Mouse (Mus musculus) retina, postnatal 1 day (tissue): ENCODE measurements around the gene Ap1ar.

Source experiments
- DNase-seq: peaks from one replicate; pipeline ENCODE4 v3.0.0-alpha.2; 2012

Ap1ar gene

DNA sequence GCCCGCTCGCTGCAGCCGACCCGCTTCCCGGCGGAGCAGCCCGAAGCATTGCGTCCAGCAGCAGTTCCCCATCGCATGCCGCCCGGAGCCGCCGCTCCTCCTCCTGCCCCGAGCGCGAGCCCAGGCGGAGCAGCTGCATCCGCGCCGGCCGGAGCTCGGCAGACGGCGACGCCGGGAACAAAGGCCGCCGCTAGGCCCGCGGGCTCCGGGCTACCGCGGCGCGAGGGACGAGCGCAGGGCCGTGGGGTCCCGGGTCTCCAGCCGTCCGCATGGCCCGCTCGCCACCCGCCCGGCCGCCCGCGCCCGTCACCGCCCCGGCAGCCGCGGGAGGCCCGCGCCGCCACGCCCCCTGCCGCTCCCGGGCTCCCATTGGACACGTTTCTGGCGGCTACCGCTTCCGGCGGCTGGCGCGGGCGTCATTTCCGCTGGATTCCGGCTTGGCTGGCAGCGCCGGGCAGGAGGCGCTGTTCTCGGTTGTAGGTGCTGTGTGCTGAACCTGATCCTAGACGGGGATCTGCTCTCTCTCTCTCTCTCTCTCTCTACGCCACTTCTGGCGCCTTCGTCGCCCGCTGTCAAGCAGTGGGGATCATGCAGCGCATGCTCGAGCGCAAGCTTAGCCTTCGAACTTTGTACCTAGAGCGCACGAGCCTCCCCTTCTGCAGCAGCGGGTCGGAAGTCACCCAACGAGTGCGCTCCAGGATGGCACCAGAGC, at the start of gene Ap1ar:
TSS of gene Ap1ar (minus strand) at position 370 of the 712 bp plus-strand sequence.
- peak; percentile 97 for DNase-seq

DNA sequence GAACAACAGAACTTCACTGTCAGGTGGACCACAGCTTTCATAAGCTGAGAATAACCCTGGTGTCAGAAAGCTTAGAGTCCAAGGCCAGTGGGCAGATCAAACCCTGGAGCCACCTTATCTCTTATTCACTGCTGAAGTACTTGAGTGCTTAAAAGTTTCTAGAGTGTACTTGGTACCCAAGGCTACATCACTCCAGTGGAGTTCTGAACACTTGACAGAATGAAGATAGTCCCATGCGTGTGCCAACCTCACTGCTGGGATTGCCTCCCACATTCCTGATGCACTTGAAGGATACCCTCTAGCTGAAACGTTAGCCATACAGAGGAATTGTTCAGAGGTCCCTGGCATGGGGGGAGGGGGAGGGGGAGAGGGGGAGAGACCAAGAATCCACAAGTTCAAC, 44.4 kb upstream of the Ap1ar start:
- no peak for DNase-seq

DNA sequence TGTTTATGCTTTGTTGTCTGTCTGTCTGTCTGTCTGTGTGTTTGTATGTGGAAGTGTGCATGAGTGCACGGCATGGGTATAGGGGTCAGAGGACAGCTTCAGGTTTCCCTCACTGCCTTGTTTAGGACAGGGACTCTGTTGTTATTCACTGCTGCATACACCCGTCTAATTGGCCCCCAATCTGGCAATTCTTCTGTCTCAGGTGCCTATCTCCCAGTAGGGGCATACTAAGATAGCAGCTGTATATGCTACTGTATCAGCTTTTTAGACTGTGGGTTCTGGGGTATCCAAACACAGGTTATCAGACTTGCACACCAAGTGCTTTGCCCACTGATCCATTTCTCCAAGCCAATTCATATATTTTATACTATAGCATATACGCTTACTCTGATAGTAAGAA, 42.6 kb upstream of the Ap1ar start:
- no peak for DNase-seq

DNA sequence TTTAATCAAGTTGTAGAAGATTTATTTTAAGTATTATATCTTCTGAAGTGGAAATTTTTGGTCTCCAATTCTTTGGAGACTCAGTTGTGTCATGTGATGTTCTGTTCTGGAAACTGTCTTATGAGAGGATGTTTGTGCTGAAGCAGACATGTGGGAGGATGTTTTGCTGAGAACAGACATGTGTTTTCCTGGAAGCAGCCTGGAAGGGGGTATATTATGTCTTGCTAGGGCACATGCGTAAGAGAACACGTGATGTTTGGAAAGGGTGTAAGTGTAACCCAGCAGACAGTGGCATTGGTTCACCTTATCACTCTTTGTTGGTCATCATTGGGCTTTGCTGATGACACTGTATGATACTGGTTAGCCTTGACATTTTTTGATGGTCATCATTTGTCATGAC, 38.2 kb upstream of the Ap1ar start:
- DNase-seq, result no peak

DNA sequence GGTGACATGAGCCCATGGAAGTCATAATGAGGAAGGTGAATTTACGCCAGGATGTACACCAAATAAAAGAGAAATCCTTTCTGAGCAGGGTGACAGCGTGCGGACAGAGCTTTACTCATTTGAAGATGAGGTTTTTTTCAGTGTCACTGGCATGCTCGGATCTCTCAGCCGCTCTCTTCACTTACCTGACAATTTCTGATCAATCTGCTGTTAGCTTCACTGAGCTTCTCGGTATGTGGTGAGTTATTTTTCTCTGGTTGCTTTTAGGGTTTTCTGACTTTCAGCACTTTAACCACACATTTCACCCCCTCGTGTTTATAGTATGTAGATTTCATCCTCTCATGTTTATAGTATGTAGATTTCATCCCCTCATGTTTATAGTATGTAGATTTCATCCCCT, 37.7 kb upstream of the Ap1ar start:
- no peak for DNase-seq

DNA sequence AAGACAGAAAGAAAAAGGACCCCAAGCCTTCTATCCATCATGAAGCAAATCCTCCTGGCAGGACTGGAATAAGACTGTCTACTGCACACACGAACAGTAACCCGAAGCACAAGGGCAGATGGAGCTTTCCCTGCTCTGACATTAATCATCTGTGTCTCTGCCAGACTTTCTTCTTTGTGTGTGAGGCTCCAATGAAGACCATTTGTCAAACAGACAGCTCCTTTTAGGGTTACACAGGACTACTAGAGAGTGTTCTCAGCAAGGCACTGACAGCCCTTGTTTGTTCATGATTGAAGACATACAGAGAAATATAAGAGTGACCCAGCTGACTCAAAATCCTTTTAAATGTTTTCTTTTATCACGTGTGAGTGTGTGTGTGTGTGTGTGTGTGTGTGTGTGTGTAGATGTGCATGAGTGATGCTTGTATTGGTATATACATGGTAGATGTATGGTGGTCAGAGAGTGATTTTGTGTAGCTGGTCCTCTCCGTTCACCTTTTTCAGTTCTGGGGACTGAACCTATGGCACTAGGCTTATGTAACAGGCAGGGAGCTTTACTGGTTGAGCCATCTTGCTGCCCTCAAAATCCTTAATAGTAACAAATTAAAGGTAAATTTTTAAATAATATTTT, 37.0 kb upstream of the Ap1ar start:
- no peak for DNase-seq

DNA sequence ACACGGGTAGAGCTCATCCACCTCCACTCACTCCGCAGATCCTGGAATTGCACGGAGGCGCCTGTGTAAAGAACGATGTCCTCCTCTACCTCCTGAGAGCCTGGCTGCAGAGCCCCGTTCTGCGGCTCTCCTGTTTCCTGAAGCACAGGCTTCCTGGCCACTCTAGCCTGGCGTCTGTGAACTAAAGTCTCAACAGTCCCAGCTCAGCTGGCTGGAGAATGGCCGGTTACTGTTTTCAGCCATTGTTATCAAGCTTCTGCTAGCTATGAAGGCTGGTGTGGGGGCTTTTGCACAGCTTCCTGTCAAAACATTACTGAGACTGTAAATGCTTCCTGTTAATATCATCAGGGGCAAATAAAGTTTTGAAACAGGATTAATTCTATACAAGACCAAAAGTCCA, 34.3 kb upstream of the Ap1ar start:
- no peak for DNase-seq

DNA sequence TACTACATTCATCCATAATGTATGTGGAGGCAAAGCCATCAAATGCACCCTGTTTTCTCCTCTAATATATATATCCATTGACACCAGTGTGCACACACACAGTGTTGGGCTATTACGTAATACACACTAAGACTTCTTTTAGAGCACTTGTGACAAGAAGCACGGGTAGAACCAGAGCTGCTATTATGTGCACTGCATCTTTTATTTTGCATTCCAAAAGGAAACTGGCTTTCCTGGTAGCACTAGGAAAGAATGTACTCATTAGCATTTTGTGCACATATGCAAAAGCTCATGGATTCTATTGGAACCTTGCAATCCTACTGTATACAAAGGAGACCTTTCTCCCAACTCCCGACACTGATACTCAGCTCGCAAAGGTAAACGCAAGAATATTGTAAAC, 31.6 kb upstream of the Ap1ar start:
- no peak for DNase-seq

DNA sequence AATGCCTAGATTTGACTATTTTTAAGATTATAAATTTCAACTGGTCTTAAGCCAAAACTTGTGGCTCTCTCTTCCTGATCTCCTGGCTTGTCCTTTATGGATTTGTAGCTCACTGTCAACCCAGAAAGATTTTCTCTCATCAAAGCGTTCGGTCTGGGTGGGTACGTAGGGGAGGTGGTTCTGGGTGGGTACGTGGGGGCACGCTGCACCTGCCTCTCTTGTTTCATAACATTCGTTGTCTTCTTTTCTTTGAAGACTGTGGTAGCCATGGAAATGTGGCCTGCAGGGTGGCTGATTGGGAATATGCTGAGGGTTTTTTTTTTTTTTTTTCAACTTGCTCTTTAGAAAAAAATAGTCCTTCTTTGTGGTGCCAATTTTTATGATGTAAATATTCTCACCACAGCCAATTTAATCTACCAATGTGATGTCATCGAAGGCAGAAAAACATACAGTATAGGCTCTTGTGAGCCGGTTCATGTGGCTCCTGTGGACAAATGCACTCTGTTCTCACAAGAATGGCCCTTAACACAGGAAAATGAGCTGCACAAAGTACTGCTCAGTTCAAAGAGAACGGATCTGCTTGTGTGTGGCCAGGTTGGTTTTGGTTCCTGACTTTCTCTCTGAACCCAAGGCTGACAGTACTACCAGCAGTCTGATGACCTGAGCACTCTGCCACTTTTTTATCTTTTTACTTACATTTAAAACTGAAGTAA, 30.9 kb upstream of the Ap1ar start:
- no peak for DNase-seq

DNA sequence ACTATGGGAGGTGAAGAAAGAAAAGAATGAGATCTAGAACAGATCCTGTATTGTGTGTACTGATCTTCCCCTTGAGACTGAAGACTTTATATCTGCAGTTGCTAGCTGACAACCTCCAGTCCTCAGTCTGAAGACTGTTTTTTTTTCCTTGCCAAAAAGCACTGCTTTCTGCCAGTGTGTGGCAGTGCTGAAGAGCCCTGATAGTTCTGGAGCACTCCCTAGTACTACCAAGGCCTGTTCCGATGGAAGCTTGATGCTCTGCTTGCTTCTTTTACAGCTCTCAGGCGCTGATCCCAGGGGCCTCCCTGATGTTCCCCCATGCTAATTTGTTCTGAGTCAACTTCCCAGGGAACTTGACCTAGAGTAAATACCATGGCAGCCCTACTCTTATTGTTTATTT, 26.9 kb upstream of the Ap1ar start:
- no peak for DNase-seq

DNA sequence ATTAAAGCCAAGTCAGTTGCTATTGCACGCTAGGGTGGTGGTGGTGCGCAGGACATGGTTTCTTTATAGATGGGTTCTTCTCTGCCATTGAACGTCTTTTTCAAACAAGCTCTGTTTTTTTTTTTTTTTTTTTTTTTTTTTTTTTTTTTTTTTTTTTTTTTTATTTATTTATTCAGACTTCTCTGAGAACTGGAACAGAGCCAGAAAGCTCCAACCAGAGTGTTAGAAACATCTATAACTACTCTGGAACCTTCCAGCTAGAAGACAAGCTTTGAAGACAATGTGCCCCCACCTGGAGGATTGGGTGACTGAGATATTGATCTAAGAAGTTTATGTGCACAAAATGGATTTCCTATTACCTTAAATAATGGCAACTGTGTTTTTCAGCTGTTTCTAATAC, 26.2 kb upstream of the Ap1ar start:
- DNase-seq, result no peak

DNA sequence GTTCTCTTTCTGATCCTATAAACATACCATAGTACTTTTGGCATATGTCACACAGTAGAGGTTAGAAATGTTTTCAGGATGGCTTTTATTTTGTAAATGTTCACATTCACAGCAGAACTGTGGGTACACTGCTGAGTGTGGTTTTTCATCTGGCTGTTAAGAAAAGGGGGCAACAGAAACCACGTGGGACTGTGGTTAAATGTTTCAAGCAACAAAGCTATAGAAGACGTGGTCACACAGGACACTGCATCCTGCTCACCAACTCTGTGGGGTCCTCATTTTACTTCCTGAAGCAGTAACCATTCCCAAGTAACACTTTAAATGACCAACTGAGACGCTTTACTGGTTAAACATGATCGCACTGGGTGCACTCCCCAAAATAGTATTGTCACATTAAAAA, 25.2 kb upstream of the Ap1ar start:
- no peak for DNase-seq

DNA sequence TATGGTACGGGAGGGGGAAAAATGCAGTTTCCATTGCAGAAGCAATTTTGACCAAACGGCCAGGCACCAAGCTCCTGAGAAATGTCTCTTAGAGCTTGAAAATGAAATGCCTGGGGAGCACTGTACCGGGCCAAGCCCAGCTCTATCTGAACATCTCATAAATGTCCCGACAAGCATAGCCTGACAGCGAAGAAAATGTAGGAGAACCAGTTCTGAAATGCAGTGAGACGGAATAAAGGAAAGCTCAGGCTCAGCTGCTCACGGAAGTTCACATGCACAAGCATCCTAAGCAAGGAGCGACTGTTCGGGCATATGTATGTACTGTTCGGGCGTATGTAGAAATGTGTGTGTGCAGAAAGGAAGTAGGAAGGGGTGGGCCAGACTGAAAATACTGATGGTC, 24.0 kb upstream of the Ap1ar start:
- no peak for DNase-seq

DNA sequence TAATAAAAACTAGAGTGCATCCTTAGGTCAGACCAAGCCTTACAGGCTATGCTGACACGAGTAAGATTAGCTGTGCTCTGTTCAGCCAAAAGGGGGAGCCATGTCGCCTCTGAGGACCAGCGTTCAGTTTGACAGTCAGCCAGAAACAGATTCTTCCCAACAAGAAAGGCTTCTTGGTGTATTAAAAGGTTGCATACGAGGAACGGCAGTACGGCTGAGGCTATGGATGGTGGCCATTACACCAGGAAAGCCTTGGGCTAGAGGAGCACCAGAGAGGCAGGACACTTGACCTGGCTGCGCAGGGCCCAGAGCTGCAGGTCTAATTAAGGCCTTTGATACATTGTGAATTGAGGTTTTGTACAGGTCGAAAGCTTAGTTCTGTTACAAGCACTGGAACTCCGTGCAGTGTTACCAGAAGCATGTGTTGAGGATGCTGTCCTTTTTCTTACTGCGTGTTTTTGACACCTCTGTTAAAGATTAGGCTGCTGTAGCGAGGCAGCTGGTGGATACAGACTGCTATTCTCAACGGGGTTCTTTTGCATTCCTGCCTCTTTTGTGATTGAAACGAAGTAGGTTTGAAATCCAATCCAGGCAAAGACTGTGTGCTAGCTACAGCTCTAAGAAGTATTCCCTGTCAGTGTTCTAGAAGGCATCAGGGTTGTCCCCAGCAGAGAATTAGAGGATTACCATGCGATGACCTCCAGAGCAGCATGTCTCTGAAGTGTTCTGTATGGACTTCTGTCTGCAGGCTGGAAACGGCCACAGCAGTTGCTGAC, 16.3 kb upstream of the Ap1ar start:
- DNase-seq, result peak; percentile 79

DNA sequence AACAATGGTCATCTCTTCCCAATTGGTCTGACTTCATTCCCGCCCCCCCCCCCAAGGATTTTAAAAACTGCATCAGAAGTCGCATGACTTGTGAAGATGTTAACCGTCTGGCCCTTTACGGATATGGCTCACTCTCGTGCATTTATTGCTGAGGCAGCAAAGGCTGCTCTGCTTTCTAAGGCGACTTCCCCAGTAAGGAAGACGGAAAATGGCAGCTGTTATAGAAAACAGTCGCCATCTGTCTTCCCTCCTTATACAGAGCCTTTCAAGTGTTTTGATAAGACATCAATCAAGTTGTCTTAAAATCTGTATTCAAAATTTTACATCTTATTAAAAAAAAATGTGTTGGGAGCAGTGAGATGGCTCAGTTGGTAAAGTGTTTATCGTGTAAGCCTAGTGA, 15.4 kb upstream of the Ap1ar start:
- no peak for DNase-seq

DNA sequence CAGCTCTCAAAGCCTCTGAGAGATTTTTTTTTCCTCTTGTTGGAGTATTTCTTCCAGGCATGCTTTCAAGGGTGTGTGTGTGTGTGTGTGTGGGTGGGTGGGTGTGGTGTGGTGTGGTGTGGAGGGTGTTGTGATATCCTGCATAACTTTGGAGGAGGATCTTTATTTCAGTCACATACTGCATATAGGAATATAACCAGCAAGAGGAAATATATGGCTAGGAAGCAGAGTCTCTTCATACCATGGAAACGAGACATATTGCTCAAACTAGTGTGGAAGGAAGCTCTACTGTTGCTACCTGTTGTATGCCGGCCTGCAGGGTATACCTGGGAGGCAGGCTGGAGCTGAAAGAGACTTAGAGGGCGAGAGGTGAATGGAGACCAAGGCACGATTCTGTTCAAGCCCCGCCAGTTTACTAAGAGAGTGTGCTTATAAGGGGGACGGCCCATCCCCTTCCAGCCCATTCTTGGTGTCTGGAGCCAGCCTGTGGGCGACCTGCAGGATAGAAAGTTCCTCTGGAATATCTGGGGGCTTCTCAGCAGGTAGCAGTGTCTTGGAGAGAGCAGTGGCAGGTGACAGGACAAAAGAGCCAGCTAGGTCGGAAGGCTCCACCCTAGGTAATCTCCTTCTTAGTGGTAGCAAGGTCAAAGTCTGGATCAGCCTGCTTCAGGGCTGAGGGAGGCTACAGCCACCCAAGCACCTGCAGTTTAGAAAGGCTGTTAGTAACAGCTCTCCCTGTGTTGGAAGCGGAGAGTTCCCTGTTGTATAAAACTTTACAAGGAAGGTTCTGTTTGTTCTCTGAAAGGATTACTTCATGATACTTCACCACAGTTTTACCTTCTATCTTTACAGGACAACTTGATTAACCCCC, 13.7 kb upstream of the Ap1ar start:
- DNase-seq, result no peak

DNA sequence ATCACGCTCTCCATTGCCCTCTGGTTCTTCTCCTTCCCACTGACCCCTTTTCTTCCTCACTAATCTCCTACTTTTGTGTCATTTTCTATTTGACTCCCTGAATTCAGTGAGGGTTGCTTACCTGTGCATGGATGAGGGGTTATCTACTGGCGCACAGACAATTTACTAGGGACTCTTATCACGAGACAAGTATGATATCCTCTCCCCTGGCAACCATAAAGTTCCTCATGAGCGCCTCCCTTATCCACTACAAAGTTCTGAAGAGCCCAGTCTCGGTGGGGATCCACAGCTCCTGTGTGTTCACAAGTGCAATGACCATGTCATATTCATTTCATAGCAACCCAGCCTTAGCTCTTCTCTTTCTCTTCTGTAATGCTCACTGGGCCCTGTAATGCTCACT, 12.6 kb upstream of the Ap1ar start:
- no peak for DNase-seq

DNA sequence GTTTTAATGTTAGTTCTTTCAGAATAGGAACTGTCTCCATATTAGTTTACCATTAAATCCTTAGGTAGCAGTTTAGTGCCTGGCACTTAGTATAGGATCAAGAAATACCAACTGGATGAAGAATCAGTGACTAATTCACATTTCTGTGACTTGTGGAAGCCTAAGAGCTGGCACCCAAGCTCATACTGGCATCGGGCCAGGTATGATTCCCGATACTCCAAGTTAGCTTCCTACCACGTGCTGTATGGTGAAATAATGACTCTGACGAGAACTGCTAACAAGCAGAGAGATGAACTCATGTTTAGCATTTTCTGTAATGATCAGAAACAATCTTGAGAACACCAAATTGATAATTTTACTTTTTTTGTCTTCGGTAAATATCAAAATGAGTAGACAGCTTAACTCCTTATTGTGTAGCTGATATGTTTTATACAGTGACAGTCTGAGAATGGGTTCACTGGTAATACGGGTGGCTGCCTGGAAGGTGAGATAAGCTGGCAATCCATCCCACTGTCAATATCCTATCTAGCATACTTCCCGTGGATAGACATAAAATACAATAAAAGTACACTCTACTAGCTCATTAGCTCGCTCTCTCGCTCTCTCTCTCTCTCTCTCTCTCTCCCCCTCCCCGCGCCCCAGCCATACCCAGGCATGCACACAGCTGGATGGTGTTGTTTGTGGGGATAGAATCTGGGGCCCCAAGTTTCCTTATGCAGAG, 10.9 kb upstream of the Ap1ar start:
- DNase-seq, result no peak

DNA sequence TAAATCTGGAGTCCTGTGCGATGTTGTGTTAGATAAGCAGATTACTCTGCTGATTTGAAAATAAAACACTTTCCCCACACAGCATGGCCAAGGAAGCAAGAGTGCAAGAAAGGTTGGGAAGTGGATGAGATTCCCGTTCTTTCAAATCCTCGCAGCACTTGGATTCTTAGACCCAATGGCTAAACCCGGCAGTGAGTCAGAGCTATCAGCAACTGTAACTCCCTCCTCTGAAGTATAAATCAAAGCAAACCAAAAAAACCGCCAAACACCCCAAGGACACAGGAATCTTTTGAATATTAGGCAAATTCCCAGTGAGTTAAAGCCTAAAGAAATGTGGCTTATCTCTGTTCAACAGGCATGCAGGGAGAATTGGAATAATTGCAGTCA, 6.6 kb upstream of the Ap1ar start:
- no peak for DNase-seq

DNA sequence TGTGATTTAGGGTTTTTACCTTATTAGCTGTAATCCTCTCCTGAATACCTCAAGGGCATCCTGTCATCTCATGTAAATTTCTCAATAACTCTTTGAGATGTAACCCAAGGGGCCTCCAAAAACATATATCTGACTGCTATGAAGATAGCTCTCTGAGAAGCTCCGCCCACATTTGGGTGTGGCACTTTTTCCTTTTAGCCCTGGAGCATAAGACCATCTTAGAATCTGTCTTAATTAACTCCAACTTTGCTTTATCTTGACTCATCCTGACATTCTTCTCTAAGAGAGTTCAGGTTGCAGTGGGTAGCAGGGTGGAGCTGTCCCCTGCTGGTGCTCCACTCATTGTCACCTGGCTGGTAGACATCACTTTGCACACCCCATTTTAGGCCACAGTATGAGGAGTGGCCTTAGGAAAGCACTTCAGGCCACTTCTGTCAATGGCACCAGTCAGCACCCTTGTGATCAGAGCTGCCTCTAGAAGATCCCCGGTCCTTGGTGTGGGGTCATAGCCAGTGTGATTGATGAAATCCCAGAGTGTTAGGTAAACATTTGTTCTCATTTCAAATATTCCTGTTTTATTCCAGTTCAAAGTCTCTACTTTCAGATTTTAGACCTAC, 6.1 kb upstream of the Ap1ar start:
- DNase-seq, result no peak

DNA sequence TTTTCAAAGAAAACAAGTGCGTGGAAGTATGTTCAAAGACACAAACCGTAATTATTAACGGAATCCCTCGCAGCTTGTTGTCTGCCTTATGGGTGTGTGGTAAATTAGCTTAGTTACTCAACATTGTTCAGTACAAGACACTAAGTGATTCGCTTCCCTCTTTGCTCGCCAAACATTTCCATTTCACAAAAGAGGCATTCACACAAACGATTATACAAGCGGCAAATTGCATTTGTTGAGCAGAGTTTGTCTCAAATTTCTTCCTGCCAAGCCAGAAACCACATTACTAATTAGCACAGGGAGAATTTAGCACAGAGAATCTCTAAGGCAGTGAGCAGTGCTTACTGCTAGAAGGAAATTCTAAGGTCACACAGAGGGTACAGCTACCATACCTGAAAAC, 4.6 kb upstream of the Ap1ar start:
- no peak for DNase-seq
